Mouse (Mus musculus) embryonic facial prominence, embryonic 13.5 days (tissue): ENCODE data around the gene Sap30. TPM values are rescaled to one million over a fixed set of nuclear protein-coding genes. Genes with fewer than 3 reads are reported as not detected.
"Not testable (repeated sequence)": the region's sequence is repeated elsewhere in the genome, so short reads cannot be mapped to it uniquely, and the experiment has no call there.

Experiments used
- ATAC-seq: fragments of 200-750 bp; cut with Nextera tagmentation; 2 replicates; pipeline ENCODE4 v1.8.0; 2017; ENCODE audit warnings: low read depth; ENCODE audit not compliant: insufficient number of reproducible peaks, insufficient read depth, low FRiP score, low TSS enrichment
- H3K27ac ChIP-seq: fragments of 300-500 bp; sonication (generic); 2 replicates; pipeline ENCODE4 v1.5.1; 2015; ENCODE audit warnings: moderate library complexity, mild to moderate bottlenecking, inconsistent platforms
- H3K27me3 ChIP-seq: fragments of 300-500 bp; sonication (generic); 2 replicates; pipeline ENCODE4 v1.6.1; 2015; ENCODE audit warnings: mild to moderate bottlenecking, inconsistent platforms
- H3K36me3 ChIP-seq: fragments of 300-500 bp; sonication (generic); 2 replicates; pipeline ENCODE4 v1.6.1; 2015; ENCODE audit warnings: mild to moderate bottlenecking, inconsistent platforms
- H3K4me1 ChIP-seq: fragments of 300-500 bp; sonication (generic); 2 replicates; pipeline ENCODE4 v1.6.1; 2015; ENCODE audit warnings: inconsistent platforms
- H3K4me2 ChIP-seq: fragments of 300-500 bp; sonication (generic); 2 replicates; pipeline ENCODE4 v1.6.1; 2015; ENCODE audit warnings: moderate library complexity, mild to moderate bottlenecking, inconsistent platforms
- H3K4me3 ChIP-seq: fragments of 300-500 bp; sonication (generic); 2 replicates; pipeline ENCODE4 v1.5.1; 2015; ENCODE audit warnings: mild to moderate bottlenecking, inconsistent platforms
- H3K9ac ChIP-seq: fragments of 300-500 bp; sonication (generic); 2 replicates; pipeline ENCODE4 v1.6.1; 2015; ENCODE audit warnings: mild to moderate bottlenecking, inconsistent platforms
- H3K9me3 ChIP-seq: fragments of 300-500 bp; sonication (generic); 2 replicates; pipeline ENCODE4 v1.6.1; 2016; ENCODE audit warnings: inconsistent platforms
- WGBS: fragments of 180-500 bp; shearing (Covaris S2); methylation state at CpG from one replicate; pipeline ENCODE4 v1.1.7; 2015; ENCODE audit warnings: mixed read lengths; 5-methylcytosine and 5-hydroxymethylcytosine counted together
- polyA plus RNA-seq: library from polyadenylated mRNA; unstranded; fragments of >200 nt; fragmentation: Nextera tagmentation; extraction: Ambion mirVana; gene quantifications from 2 replicates; pipeline ENCODE4 v1.2.1, GENCODE M21; 2015

Gene Sap30
- 40.4 and 45.6 TPM in 2 replicates for polyA plus RNA-seq

GRCm38 (mm10) chr8:57487441-57488155 lies at the start of gene Sap30:
Sap30 (minus strand) TSS chr8:57487860.
- peak within 1 kb of the TSS; percentile 88 for H3K4me3 ChIP-seq
- peaks cover 7% of the 10 kb centered on the region for H3K4me1 ChIP-seq
- ATAC-seq: peak; percentile 96
- H3K27ac ChIP-seq: peak within 1 kb of the TSS; percentile 98
- peak within 1 kb of the TSS; percentile 76 for H3K4me2 ChIP-seq
- WGBS: under 1% methylated on average over 66 of the region's 66 CpGs
- H3K9me3 ChIP-seq: no peaks in the 10 kb centered on the region
- peak within 1 kb of the TSS; percentile 92 for H3K9ac ChIP-seq
- peaks cover 7% of the 10 kb centered on the region; the same call in 1 of the 2 replicates for H3K36me3 ChIP-seq
- H3K27me3 ChIP-seq: no peaks in the 10 kb centered on the region

GRCm38 (mm10) chr8:57536167-57536566 lies 48.5 kb upstream of the Sap30 start:
- no peak overlapping the region for H3K4me3 ChIP-seq
- H3K9me3 ChIP-seq: no peaks in the 10 kb centered on the region
- no peak overlapping the region for H3K4me2 ChIP-seq
- H3K36me3 ChIP-seq: peaks cover 24% of the 10 kb centered on the region
- WGBS: 84% methylated on average over 6 of the region's 6 CpGs
- no peak for ATAC-seq
- H3K4me1 ChIP-seq: peaks cover 5% of the 10 kb centered on the region; the same call in 1 of the 2 replicates
- H3K27ac ChIP-seq: no peak overlapping the region; the same call in 1 of the 2 replicates
- no peak overlapping the region for H3K9ac ChIP-seq
- no peaks in the 10 kb centered on the region for H3K27me3 ChIP-seq

GRCm38 (mm10) chr8:57534495-57534894 lies 46.8 kb upstream of the Sap30 start:
- H3K27ac ChIP-seq: peak overlapping the region; percentile 48
- WGBS: 46% methylated on average over 4 of the region's 4 CpGs

DNA sequence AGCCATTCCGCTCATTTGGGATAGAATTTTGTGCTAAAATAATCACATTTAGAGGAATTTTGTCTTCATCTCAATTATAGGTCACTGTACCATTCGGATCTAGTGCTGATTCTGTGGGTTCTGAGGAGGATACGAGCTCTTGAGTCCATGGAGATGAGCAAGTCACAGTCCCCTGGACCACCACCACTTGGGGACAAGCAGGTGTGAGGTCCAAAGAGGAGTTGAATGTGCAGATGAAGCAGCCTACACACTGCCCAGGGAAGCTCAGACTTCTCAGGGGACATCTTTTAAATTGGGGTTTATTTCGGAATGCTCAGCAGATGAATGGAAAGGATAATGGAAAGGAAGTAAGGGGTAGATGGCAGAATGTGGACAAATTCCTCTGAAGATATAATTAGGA lies 45.4 kb upstream of the Sap30 start:
- Histone ChIP-seq H3K9ac (no peak overlapping the region), H3K27ac (no peak overlapping the region), H3K27me3 (no peaks in the 10 kb centered on the region), H3K4me3 (no peak overlapping the region), H3K36me3 (peaks cover 24% of the 10 kb centered on the region), H3K4me2 (no peak overlapping the region), H3K4me1 (peaks cover 10% of the 10 kb centered on the region; the same call in 1 of the 2 replicates), H3K9me3 (no peaks in the 10 kb centered on the region)
- ATAC-seq: no peak
- 93% methylated on average over 4 of the region's 4 CpGs for WGBS

More at GRCm38 (mm10) chr8:57534495-57534894, 46.8 kb upstream of the Sap30 start:
- H3K9ac ChIP-seq: no peak overlapping the region
- no peak overlapping the region for H3K4me3 ChIP-seq
- ATAC-seq: no peak
- H3K36me3 ChIP-seq: peaks cover 24% of the 10 kb centered on the region
- H3K9me3 ChIP-seq: no peaks in the 10 kb centered on the region
- peaks cover 10% of the 10 kb centered on the region; the same call in 1 of the 2 replicates for H3K4me1 ChIP-seq
- no peak overlapping the region for H3K4me2 ChIP-seq
- no peaks in the 10 kb centered on the region for H3K27me3 ChIP-seq

GRCm38 (mm10) chr8:57532223-57532622 lies 44.6 kb upstream of the Sap30 start:
- WGBS: 53% methylated on average over 2 of the region's 2 CpGs
- no peaks in the 10 kb centered on the region for H3K27me3 ChIP-seq
- ATAC-seq: no peak
- H3K27ac ChIP-seq: no peak overlapping the region
- peaks cover 28% of the 10 kb centered on the region for H3K36me3 ChIP-seq
- peaks cover 10% of the 10 kb centered on the region; the same call in 1 of the 2 replicates for H3K4me1 ChIP-seq
- H3K9ac ChIP-seq: no peak overlapping the region
- no peak overlapping the region for H3K4me2 ChIP-seq
- H3K4me3 ChIP-seq: no peak overlapping the region
- H3K9me3 ChIP-seq: no peaks in the 10 kb centered on the region

- 33% methylated on average over 15 of the region's 15 CpGs for WGBS
- Histone ChIP-seq H3K9ac (no peak overlapping the region), H3K9me3 (no peaks in the 10 kb centered on the region), H3K27ac (no peak overlapping the region), H3K4me2 (peak overlapping the region; percentile 9; the same call in 1 of the 2 replicates), H3K4me3 (no peak overlapping the region), H3K36me3 (peaks cover 23% of the 10 kb centered on the region), H3K27me3 (no peaks in the 10 kb centered on the region), H3K4me1 (peaks cover 10% of the 10 kb centered on the region; the same call in 1 of the 2 replicates)
- ATAC-seq: no peak
Observed at GRCm38 (mm10) chr8:57530666-57531349, 43.1 kb upstream of the Sap30 start.

DNA sequence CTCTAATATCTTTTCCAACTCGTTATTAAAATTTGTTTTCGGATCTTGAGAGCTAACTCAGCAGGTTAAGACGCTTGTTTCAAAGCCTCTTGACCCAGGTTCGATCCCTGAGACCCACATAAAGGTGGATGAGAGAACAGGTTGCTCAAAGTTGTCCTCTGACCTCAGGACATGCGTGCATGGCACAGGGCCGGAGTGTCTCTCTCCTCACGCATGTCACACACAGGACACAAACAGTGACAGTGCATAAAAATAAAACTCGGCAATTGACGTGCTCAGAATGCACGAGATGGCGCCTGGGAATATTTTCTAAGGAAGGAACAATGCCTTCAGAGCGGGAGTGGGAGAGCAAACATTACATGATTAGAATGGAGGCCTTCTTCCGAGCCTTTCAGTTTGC lies 42.6 kb upstream of the Sap30 start:
- Histone ChIP-seq H3K4me3 (no peak overlapping the region), H3K4me1 (peaks cover 10% of the 10 kb centered on the region; the same call in 1 of the 2 replicates), H3K9me3 (no peaks in the 10 kb centered on the region), H3K36me3 (peaks cover 20% of the 10 kb centered on the region), H3K27ac (no peak overlapping the region), H3K9ac (no peak overlapping the region), H3K4me2 (0 out of 2 replicates have a peak overlapping the region, but pooled peaks have one; percentile 9), H3K27me3 (no peaks in the 10 kb centered on the region)
- 89% methylated on average over 13 of the region's 13 CpGs for WGBS
- no peak for ATAC-seq

DNA sequence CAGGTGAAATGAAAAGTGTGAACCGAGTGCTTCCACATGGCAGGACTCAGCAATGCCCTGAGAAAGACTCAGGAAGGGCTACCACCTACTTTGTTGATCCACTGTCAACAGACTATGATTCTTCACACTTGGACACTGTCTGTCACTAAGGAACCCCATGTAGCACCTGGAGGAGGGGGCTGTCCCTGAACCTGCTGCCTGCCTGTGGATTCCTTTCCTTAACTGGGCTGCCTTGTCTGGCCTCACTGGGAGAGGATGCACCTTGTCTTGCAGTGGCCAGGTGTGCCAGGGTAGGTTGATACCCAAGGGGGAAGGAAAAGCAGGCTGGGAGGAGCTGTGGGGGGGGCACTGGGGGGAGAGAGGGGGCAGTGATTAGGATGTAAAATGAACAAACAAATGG lies 40.4 kb upstream of the Sap30 start:
- no peaks in the 10 kb centered on the region for H3K27me3 ChIP-seq
- 95% methylated on average over 1 of the region's 1 CpGs for WGBS
- no peak overlapping the region for H3K9ac ChIP-seq
- H3K4me2 ChIP-seq: no peak overlapping the region
- H3K9me3 ChIP-seq: no peaks in the 10 kb centered on the region
- no peak overlapping the region for H3K4me3 ChIP-seq
- no peak overlapping the region for H3K27ac ChIP-seq
- no peak for ATAC-seq
- H3K36me3 ChIP-seq: peaks cover 13% of the 10 kb centered on the region
- 0 out of 2 replicates have a peak, but pooled peaks cover 5% of the 10 kb centered on the region for H3K4me1 ChIP-seq

DNA sequence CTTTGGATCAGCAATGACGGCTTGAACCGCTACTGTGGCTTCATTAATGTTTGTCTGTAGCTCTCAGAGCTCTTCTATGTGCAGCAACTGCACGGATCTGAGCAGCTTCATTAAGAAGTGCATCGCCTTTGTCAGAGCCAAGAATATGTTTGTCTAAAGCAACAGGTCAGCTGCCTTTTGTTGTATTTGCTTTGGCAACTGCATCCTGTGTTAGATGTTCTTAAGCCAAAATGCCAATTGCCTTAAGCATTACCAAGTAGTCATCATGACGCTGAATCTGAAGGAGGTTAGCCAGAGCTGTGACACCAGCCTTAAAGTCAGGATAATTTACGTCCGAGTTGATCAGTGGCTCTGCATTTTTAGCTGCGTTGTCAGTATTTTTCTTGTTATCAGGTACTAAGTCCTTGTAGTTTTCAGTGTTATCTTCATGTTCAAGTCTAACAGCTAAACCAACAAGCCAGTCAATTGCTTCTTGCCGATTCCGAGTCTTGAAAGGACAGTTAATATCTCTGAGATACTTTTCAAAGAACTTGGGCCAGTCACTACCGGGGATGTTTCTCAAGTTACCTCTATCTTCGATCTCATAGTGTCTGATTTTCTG lies 32.6 kb upstream of the Sap30 start:
- Histone ChIP-seq H3K36me3 (peaks cover 20% of the 10 kb centered on the region), H3K9me3 (no peaks in the 10 kb centered on the region), H3K9ac (no peak overlapping the region), H3K4me1 (no peaks in the 10 kb centered on the region), H3K4me2 (no peak overlapping the region), H3K27ac (no peak overlapping the region), H3K27me3 (no peaks in the 10 kb centered on the region), H3K4me3 (no peak overlapping the region)
- WGBS: 87% methylated on average over 12 of the region's 12 CpGs
- ATAC-seq: no peak

DNA sequence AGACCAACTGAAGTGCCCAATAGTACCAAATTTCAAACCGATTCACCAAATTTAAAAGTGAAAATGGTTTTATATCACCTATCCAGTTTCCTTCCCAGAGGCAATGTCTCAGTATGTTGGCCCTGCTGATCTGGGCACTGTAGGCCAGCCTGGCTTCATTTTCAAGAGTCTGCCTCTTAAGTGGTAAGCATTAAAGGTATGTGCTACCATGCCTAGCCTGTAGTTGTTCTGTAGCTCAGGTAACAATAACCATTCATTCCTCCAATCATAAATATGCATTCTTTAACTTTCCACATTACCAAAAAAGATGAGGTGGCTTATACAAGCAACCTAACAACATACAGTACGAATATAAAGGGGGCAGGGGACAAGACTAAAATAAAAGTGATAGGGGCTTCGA lies 30.1 kb upstream of the Sap30 start:
- WGBS: 91% methylated on average over 3 of the region's 3 CpGs
- H3K36me3 ChIP-seq: peaks cover 17% of the 10 kb centered on the region
- ATAC-seq: no peak

GRCm38 (mm10) chr8:57516685-57517084 lies 29.0 kb upstream of the Sap30 start:
- 87% methylated on average over 5 of the region's 5 CpGs for WGBS
- not testable (repeated sequence) for H3K4me3 ChIP-seq, H3K9me3 ChIP-seq, H3K27me3 ChIP-seq, H3K9ac ChIP-seq, H3K4me1 ChIP-seq, ATAC-seq, H3K4me2 ChIP-seq, H3K27ac ChIP-seq
- H3K36me3 ChIP-seq: peaks cover 17% of the 10 kb centered on the region

More for the DNA sequence above, 30.1 kb upstream of the Sap30 start:
- H3K4me3 ChIP-seq: no peak overlapping the region
- no peaks in the 10 kb centered on the region for H3K27me3 ChIP-seq
- H3K9ac ChIP-seq: no peak overlapping the region
- H3K27ac ChIP-seq: no peak overlapping the region
- no peaks in the 10 kb centered on the region for H3K9me3 ChIP-seq
- H3K4me1 ChIP-seq: peaks cover 6% of the 10 kb centered on the region
- H3K4me2 ChIP-seq: no peak overlapping the region
